Mouse (Mus musculus) MEL (cell line): Measurements from ENCODE around the gene Adgrf3. TPM values are rescaled to one million over a fixed set of nuclear protein-coding genes. Genes with fewer than 3 reads are reported as not detected.

Experiments used
- DNase-seq: peaks from one replicate; pipeline ENCODE4 v3.0.0; 2011; ENCODE audit warnings: low read depth, low spot score
- H3K27ac ChIP-seq: 2 replicates; pipeline ENCODE4 v1.5.1; 2012; ENCODE audit warnings: low read depth, mild to moderate bottlenecking, control low read depth, low read length, moderate library complexity; ENCODE audit not compliant: control insufficient read depth
- H3K27me3 ChIP-seq, 2 experiments: fragments of 150-350 bp in 1 of 2; sonication (generic) in 1 of 2; 2 replicates each; pipeline ENCODE4 v1.6.1; 2012; ENCODE audit warnings: low read length in 2 of 2, mild to moderate bottlenecking in 2 of 2, improper control_type of control experiment in 1 of 2, moderate library complexity in 1 of 2; ENCODE audit not compliant: insufficient read depth in 2 of 2, control insufficient read depth in 1 of 2
- H3K36me3 ChIP-seq, 2 experiments: 2 replicates each; pipeline ENCODE4 v1.6.1; 2012 to 2014; ENCODE audit warnings: low read length in 2 of 2, improper control_type of control experiment in 1 of 2, inconsistent platforms in 1 of 2, mild to moderate bottlenecking in 1 of 2; ENCODE audit not compliant: insufficient read depth in 2 of 2, control insufficient read depth in 1 of 2
- H3K4me1 ChIP-seq, 2 experiments: fragments of 150-350 bp in 1 of 2; sonication (generic) in 1 of 2; 2 replicates each; pipeline ENCODE4 v1.6.1; 2012; ENCODE audit warnings: low read length in 2 of 2, improper control_type of control experiment in 1 of 2, mild to moderate bottlenecking in 1 of 2; ENCODE audit not compliant: insufficient read depth in 2 of 2, control insufficient read depth in 1 of 2
- H3K4me3 ChIP-seq, 2 experiments: fragments of 150-350 bp in 1 of 2; sonication (generic) in 1 of 2; 2 replicates each; pipeline ENCODE4 v1.5.1; 2012; ENCODE audit warnings: low read depth in 2 of 2, low read length in 2 of 2, mild to moderate bottlenecking in 2 of 2, moderate library complexity in 2 of 2, control low read depth in 1 of 2, improper control_type of control experiment in 1 of 2; ENCODE audit not compliant: control insufficient read depth in 1 of 2, insufficient read depth in 1 of 2
- H3K79me2 ChIP-seq: 2 replicates; pipeline ENCODE4 v1.6.1; 2012; ENCODE audit warnings: mild to moderate bottlenecking, low read length, moderate library complexity; ENCODE audit not compliant: control insufficient read depth, poor library complexity, insufficient read depth
- H3K9ac ChIP-seq: 2 replicates; pipeline ENCODE4 v1.6.1; 2012; ENCODE audit warnings: low read depth, mild to moderate bottlenecking, control low read depth, low read length, moderate library complexity; ENCODE audit not compliant: control insufficient read depth, poor library complexity, severe bottlenecking
- H3K9me3 ChIP-seq: fragments of 150-350 bp; sonication (generic); replicated peaks from 2 replicates; pipeline ENCODE4 v1.6.1; 2012; ENCODE audit warnings: mild to moderate bottlenecking, low read length, improper control_type of control experiment, moderate library complexity; ENCODE audit not compliant: insufficient read depth
- CHD1 ChIP-seq: IDR thresholded peaks from 2 replicates; pipeline ENCODE4 v1.6.1; 2012; ENCODE audit warnings: low read depth, mild to moderate bottlenecking, inconsistent platforms, low read length, improper control_type of control experiment
- CHD2 ChIP-seq: IDR thresholded peaks from 2 replicates; pipeline ENCODE4 v1.6.1; 2011; ENCODE audit warnings: low read length, improper control_type of control experiment
- CTCF ChIP-seq, 3 experiments: IDR thresholded peaks in 2 of 3; conservative IDR thresholded peaks in 1 of 3; 2 replicates each; pipeline ENCODE4 v1.5.1; 2011 to 2012; ENCODE audit warnings: low read length in 3 of 3, low read depth in 2 of 3, mild to moderate bottlenecking in 2 of 3, improper control_type of control experiment in 1 of 3, inconsistent platforms in 1 of 3, mixed read lengths in 1 of 3, moderate library complexity in 1 of 3; ENCODE audit not compliant: control insufficient read depth in 1 of 3, insufficient read depth in 1 of 3, poor library complexity in 1 of 3, severe bottlenecking in 1 of 3
- ELF1 ChIP-seq: IDR thresholded peaks from 2 replicates; pipeline ENCODE4 v1.6.1; 2014; ENCODE audit warnings: low read depth, mild to moderate bottlenecking, inconsistent platforms, low read length, improper control_type of control experiment, moderate library complexity
- EP300 ChIP-seq, 2 experiments: IDR thresholded peaks; 2 replicates each; pipeline ENCODE4 v1.6.1; 2011; ENCODE audit warnings: improper control_type of control experiment in 2 of 2, low read length in 2 of 2, low read depth in 1 of 2, mild to moderate bottlenecking in 1 of 2
- GATA1 ChIP-seq: IDR thresholded peaks from 2 replicates; pipeline ENCODE4 v1.6.1; 2011; ENCODE audit warnings: low read depth, low read length, improper control_type of control experiment
- HCFC1 ChIP-seq: IDR thresholded peaks from 2 replicates; pipeline ENCODE4 v1.6.1; 2012; ENCODE audit warnings: low read depth, mild to moderate bottlenecking, inconsistent platforms, low read length, improper control_type of control experiment, moderate library complexity
- KAT2A ChIP-seq: conservative IDR thresholded peaks from 2 replicates; pipeline ENCODE4 v1.6.1; 2012; ENCODE audit warnings: low read depth, low read length, improper control_type of control experiment, inconsistent platforms
- POLR2AphosphoS2 ChIP-seq: IDR thresholded peaks from 2 replicates; pipeline ENCODE4 v1.6.1; 2011; ENCODE audit warnings: low read length, improper control_type of control experiment
- RAD21 ChIP-seq: IDR thresholded peaks from 2 replicates; pipeline ENCODE4 v1.6.1; 2011; ENCODE audit warnings: mild to moderate bottlenecking, low read depth, low read length, improper control_type of control experiment
- SMC3 ChIP-seq: IDR thresholded peaks from 2 replicates; pipeline ENCODE4 v1.6.1; 2011; ENCODE audit warnings: low read depth, low read length, improper control_type of control experiment
- TAL1 ChIP-seq: IDR thresholded peaks from 2 replicates; pipeline ENCODE4 v1.6.1; 2012; ENCODE audit warnings: mild to moderate bottlenecking, inconsistent platforms, low read length, moderate library complexity, mixed read lengths
- TCF12 ChIP-seq: IDR thresholded peaks from 2 replicates; pipeline ENCODE4 v1.6.1; 2014; ENCODE audit warnings: low read depth, mild to moderate bottlenecking, inconsistent platforms, low read length, improper control_type of control experiment, moderate library complexity
- USF2 ChIP-seq, 2 experiments: IDR thresholded peaks; 2 replicates each; pipeline ENCODE4 v1.6.1; 2011 to 2012; ENCODE audit warnings: improper control_type of control experiment in 2 of 2, low read length in 2 of 2, borderline replicate concordance in 1 of 2, inconsistent platforms in 1 of 2, low read depth in 1 of 2, mild to moderate bottlenecking in 1 of 2; ENCODE audit not compliant: insufficient read depth in 1 of 2
- ZMIZ1 ChIP-seq: IDR thresholded peaks from 2 replicates; pipeline ENCODE4 v1.6.1; 2012; ENCODE audit warnings: low read depth, mild to moderate bottlenecking, inconsistent platforms, low read length, improper control_type of control experiment, moderate library complexity
- ZNF384 ChIP-seq: IDR thresholded peaks from 2 replicates; pipeline ENCODE4 v1.6.1; 2012; ENCODE audit warnings: low read depth, mild to moderate bottlenecking, inconsistent platforms, low read length, improper control_type of control experiment
- polyA plus RNA-seq, 2 experiments: library from polyadenylated mRNA; stranded (reverse) in 1 of 2; unstranded in 1 of 2; fragments of >175 nt in 1 of 2; fragments of >200 nt in 1 of 2; gene quantifications; 2 replicates each; pipeline versions ENCODE4 v1.2.1 to v1.2.4; 2012; ENCODE audit warnings: low replicate concordance in 2 of 2, low read depth in 1 of 2; ENCODE audit not compliant: insufficient read length in 2 of 2, insufficient read depth in 1 of 2, missing spikeins in 1 of 2
- total RNA-seq: library from RNA; depleted of rRNA; stranded (reverse); fragments of 300-350 nt; gene quantifications from 2 replicates; pipeline ENCODE4 v1.2.3, GENCODE M21; 2012

The Adgrf3 gene
- total and polyA plus RNA-seq, 3 experiments = 1.7 to 2.7 TPM; not detected in 1

GRCm38 (mm10) chr5:30195340-30195739, 10.2 kb downstream of the Adgrf3 start:
- Histone ChIP-seq H3K27me3 (no peaks in the 10 kb centered on the region), H3K27ac (no peak overlapping the region), H3K9me3 (no peaks in the 10 kb centered on the region), H3K36me3 (peaks cover 0 to 4% of the 10 kb centered on the region in 2 experiments; a peak in 2 of 4 replicates), H3K4me1 (peaks cover 2 to 11% of the 10 kb centered on the region in 2 experiments; a peak in 3 of 4 replicates), H3K79me2 (no peaks in the 10 kb centered on the region), H3K4me3 (no peak overlapping the region), H3K9ac (no peak overlapping the region)
- TF ChIP-seq GATA1 = no peak
- TF ChIP-seq ELF1 = no peak
- TF ChIP-seq CHD1 = no peak
- DNase-seq = no peak

DNA sequence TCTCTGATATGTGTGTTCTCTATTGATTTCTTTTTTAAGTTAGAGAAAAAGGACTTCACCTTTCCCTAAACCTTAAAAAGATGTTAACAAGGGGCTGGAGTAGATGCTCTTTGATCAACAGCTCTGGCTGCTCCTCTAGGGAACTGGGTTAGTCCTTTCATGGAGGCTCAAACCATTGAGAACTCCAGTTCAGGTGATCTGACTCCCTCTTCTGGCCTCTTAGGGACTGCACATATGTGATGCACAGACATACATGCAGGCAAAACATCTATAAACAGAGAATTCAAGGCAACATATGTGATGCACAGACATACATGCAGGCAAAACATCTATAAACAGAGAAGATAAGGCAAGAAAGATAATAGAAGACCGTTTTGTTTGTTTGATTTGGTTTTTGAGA, 13.1 kb downstream of the Adgrf3 start:
- H3K27ac ChIP-seq = no peak overlapping the region
- DNase-seq = peak; percentile 39
- H3K27me3 ChIP-seq = no peaks in the 10 kb centered on the region
- no peaks in the 10 kb centered on the region for H3K9me3 ChIP-seq
- H3K9ac ChIP-seq = no peak overlapping the region
- TF ChIP-seq CTCF (IDR thresholded peaks at IDR 0.05 in 2 of 3, conservative IDR thresholded peaks at IDR 0.05 in 1 of 3; ENCODE audit: control insufficient read depth in 1 of 3, insufficient read depth in 1 of 3, low read depth in 2 of 3, low read length in 3 of 3, poor library complexity in 1 of 3, severe bottlenecking in 1 of 3) = peak in 2 of 3 experiments; percentile 8 to 42; a peak in 2 of 6 replicates
- no peak for TF ChIP-seq TAL1
- peak; percentile 31 for TF ChIP-seq RAD21
- TF ChIP-seq SMC3 = peak; percentile 34
- no peak for TF ChIP-seq EP300 (IDR thresholded peaks at IDR 0.05; ENCODE audit: low read depth in 1 of 2, low read length in 2 of 2)
- peaks cover 0 to 1% of the 10 kb centered on the region in 2 experiments; a peak in 2 of 4 replicates for H3K36me3 ChIP-seq
- no peaks in the 10 kb centered on the region for H3K79me2 ChIP-seq
- H3K4me3 ChIP-seq = no peak overlapping the region
- peaks cover 0 to 1% of the 10 kb centered on the region in 2 experiments; a peak in 1 of 4 replicates for H3K4me1 ChIP-seq

- Histone ChIP-seq H3K79me2 (no peaks in the 10 kb centered on the region), H3K36me3 (peaks cover 0 to 20% of the 10 kb centered on the region in 2 experiments; a peak in 2 of 4 replicates), H3K4me1 (no peaks in the 10 kb centered on the region), H3K9me3 (no peaks in the 10 kb centered on the region), H3K27ac (no peak overlapping the region), H3K27me3 (no peaks in the 10 kb centered on the region), H3K4me3 (no peak overlapping the region), H3K9ac (no peak overlapping the region)
- DNase-seq = no peak
- no peak for TF ChIP-seq POLR2AphosphoS2
- TF ChIP-seq USF2 (IDR thresholded peaks at IDR 0.05; ENCODE audit: borderline replicate concordance in 1 of 2, insufficient read depth in 1 of 2, low read depth in 1 of 2, low read length in 2 of 2) = no peak
- no peak for TF ChIP-seq ELF1
- no peak for TF ChIP-seq ZNF384
- no peak for TF ChIP-seq KAT2A
- TF ChIP-seq ZMIZ1 = no peak
- TF ChIP-seq TCF12 = no peak
- no peak for TF ChIP-seq CHD2
- TF ChIP-seq GATA1 = no peak
- no peak for TF ChIP-seq HCFC1
- TF ChIP-seq TAL1 = no peak
Measured at GRCm38 (mm10) chr5:30187687-30188485, 17.6 kb downstream of the Adgrf3 start.
